Mouse (Mus musculus) forebrain, postnatal 0 days (tissue): ENCODE results near the gene Scn2b. TPM values are rescaled to one million over a fixed set of nuclear protein-coding genes. Genes with fewer than 3 reads are reported as not detected.

Experiments
- ATAC-seq: fragments of 200-750 bp; cut with Nextera tagmentation; 2 replicates; pipeline ENCODE4 v1.8.0; 2017; ENCODE audit warnings: mild to moderate bottlenecking, moderate library complexity
- DNase-seq: peaks from one replicate; pipeline ENCODE4 v3.0.0-alpha.2; 2015
- H3K27ac ChIP-seq: fragments of 300-500 bp; sonication (generic); 2 replicates; pipeline ENCODE4 v1.5.1; 2014; ENCODE audit warnings: low read depth, mild to moderate bottlenecking, antibody characterized with exemption, low read length, moderate library complexity, mixed read lengths
- H3K27me3 ChIP-seq: fragments of 300-500 bp; sonication (generic); 2 replicates; pipeline ENCODE4 v1.6.1; 2014; ENCODE audit warnings: mild to moderate bottlenecking, low read length, mixed read lengths; ENCODE audit not compliant: insufficient read depth
- H3K36me3 ChIP-seq: fragments of 300-500 bp; sonication (generic); 2 replicates; pipeline ENCODE4 v1.6.1; 2014; ENCODE audit warnings: mild to moderate bottlenecking, moderate library complexity; ENCODE audit not compliant: insufficient read depth
- H3K4me1 ChIP-seq: fragments of 300-500 bp; sonication (generic); 2 replicates; pipeline ENCODE4 v1.6.1; 2014; ENCODE audit warnings: antibody characterized with exemption; ENCODE audit not compliant: insufficient read depth
- H3K4me2 ChIP-seq: fragments of 300-500 bp; sonication (generic); 2 replicates; pipeline ENCODE4 v1.6.1; 2014; ENCODE audit warnings: low read depth, mild to moderate bottlenecking, moderate library complexity
- H3K4me3 ChIP-seq: fragments of 300-500 bp; sonication (generic); 2 replicates; pipeline ENCODE4 v1.5.1; 2014; ENCODE audit warnings: low read depth, low read length, mixed read lengths
- H3K9ac ChIP-seq: fragments of 300-500 bp; sonication (generic); 2 replicates; pipeline ENCODE4 v1.6.1; 2014; ENCODE audit warnings: mild to moderate bottlenecking
- H3K9me3 ChIP-seq: fragments of 300-500 bp; sonication (generic); 2 replicates; pipeline ENCODE4 v1.6.1; 2016; ENCODE audit warnings: low read length
- CTCF ChIP-seq: sonication (generic); IDR thresholded peaks from 2 replicates; pipeline ENCODE4 v1.5.1; 2016; ENCODE audit warnings: antibody characterized with exemption, control low read depth, low read depth
- WGBS: fragments of 180-500 bp; shearing (Covaris S2); extraction: QIAGEN DNeasy Blood & Tissue Kit; methylation state at CpG from one replicate; pipeline ENCODE4 v1.1.7; 2014; 5-methylcytosine and 5-hydroxymethylcytosine counted together
- polyA plus RNA-seq: library from polyadenylated mRNA; unstranded; fragments of >200 nt; fragmentation: Nextera tagmentation; extraction: Ambion mirVana; gene quantifications from 2 replicates; pipeline ENCODE4 v1.2.1, GENCODE M21; 2015
- total RNA-seq: library from RNA; depleted of rRNA; stranded (reverse); fragments of >200 nt; gene quantifications from 2 replicates; pipeline ENCODE4 v1.2.3, GENCODE M21; 2014; rRNA removed

The Scn2b gene
- total and polyA plus RNA-seq, 2 experiments from 2014 or later = 5.4 to 11.5 TPM

DNA sequence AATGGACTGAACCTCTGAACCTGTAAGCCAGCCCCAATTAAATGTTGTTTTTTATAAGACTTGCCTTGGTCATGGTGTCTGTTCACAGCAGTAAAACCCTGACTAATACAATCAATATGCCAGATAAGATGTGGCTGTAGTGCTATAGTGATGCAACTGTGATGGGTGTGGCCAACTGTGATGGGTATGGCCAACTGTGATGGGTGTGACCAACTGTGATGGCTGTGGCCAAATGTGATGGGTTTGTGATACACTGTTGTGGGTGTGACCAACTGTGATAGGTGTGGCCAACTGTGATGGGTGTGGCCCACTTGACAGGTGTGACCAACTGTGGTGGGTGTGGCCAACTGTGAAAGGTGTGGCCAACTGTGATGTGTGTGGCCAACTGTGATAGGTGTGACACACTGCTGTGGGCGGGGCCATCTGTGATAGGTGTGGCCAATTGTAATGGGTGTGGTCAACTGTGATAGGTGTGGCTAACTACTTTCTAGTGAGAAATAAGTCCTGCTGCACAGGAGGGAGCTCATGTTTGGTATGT lies 53.6 kb downstream of the Scn2b start:
- H3K9me3 ChIP-seq = no peaks in the 10 kb centered on the region
- no peaks in the 10 kb centered on the region for H3K36me3 ChIP-seq
- no peak overlapping the region for H3K27ac ChIP-seq
- WGBS = 86% methylated on average over 1 of the region's 1 CpGs
- no peaks in the 10 kb centered on the region for H3K27me3 ChIP-seq
- no peak overlapping the region for H3K9ac ChIP-seq
- no peak for DNase-seq
- no peaks in the 10 kb centered on the region for H3K4me1 ChIP-seq
- ATAC-seq = no peak
- H3K4me2 ChIP-seq = no peak overlapping the region
- TF ChIP-seq CTCF = no peak
- no peak overlapping the region for H3K4me3 ChIP-seq

DNA sequence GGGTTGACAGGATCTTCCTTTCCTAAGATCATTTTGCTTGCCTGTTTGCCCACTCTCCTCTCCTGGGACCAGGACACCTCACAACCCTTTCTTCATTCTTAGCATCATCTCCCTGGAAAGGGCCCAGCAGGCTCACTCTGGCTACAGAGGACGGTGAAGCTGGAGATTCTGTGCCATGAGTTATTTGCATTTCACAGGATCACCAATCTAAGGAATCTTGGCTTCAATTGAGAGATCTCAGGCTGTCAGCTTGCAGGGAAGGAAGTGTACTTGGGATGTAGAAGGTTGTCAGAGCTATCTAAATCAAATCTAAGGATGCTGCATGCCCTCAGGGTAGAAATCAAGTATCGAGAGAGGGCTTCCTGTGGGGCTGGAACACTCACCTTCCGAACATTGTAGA lies 55.9 kb downstream of the Scn2b start:
- Histone ChIP-seq H3K4me3 (no peak overlapping the region), H3K4me2 (no peak overlapping the region), H3K36me3 (no peaks in the 10 kb centered on the region), H3K27me3 (no peaks in the 10 kb centered on the region), H3K9me3 (no peaks in the 10 kb centered on the region), H3K4me1 (no peaks in the 10 kb centered on the region), H3K9ac (no peak overlapping the region), H3K27ac (no peak overlapping the region)
- 70% methylated on average over 3 of the region's 3 CpGs for WGBS
- no peak for TF ChIP-seq CTCF
- ATAC-seq (no peak), DNase-seq (no peak)

DNA sequence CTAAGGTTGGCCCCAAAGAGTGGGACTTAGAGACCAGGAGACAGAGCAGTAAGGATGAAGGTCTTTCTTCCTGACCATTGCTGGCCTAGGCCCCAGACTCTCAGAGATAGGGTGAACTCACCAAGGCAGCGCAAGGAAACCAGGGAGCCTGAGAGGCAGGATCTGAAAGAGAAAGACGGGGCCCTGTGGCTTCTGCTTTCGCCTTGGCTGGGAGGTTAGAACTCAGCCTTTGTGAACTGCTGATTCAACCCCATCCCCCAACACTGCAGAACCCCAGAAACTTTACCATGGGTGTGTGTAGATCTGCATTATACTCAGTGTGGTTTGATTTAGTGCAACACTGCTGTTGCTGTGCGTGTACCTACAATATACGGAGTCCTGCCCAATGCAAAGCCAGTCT lies 61.7 kb downstream of the Scn2b start:
- Histone ChIP-seq H3K4me3 (no peak overlapping the region), H3K4me2 (no peak overlapping the region), H3K4me1 (no peaks in the 10 kb centered on the region), H3K9ac (no peak overlapping the region), H3K36me3 (no peaks in the 10 kb centered on the region), H3K9me3 (no peaks in the 10 kb centered on the region), H3K27ac (no peak overlapping the region), H3K27me3 (no peaks in the 10 kb centered on the region)
- no peak for TF ChIP-seq CTCF
- 90% methylated on average over 5 of the region's 5 CpGs for WGBS
- no peak for ATAC-seq
- no peak for DNase-seq

Other genes with a start within 250 kb of the Scn2b start
- gene Kmt2a, start 236.5 kb upstream of the Scn2b start, total RNA-seq = 14.5 and 18.5 TPM in 2 replicates
- gene Kmt2a, start 236.5 kb upstream of the Scn2b start, polyA plus RNA-seq = 6.7 and 13.7 TPM in 2 replicates
- gene Atp5l, start 197.0 kb upstream of the Scn2b start, total RNA-seq = 216 and 362 TPM in 2 replicates
- gene Atp5l, start 197.0 kb upstream of the Scn2b start, polyA plus RNA-seq = 859 and 1,152 TPM in 2 replicates
- gene Ube4a, start 152.2 kb upstream of the Scn2b start, total RNA-seq = 40.9 and 51.5 TPM in 2 replicates
- 22.6 and 28.9 TPM in 2 replicates for gene Ube4a, start 152.2 kb upstream of the Scn2b start, polyA plus RNA-seq
- gene Cd3g, start 137.4 kb upstream of the Scn2b start, total RNA-seq = not detected in 2 replicates
- gene Cd3g, start 137.4 kb upstream of the Scn2b start, polyA plus RNA-seq = not detected in 2 replicates
- gene Cd3d, start 136.0 kb upstream of the Scn2b start, total RNA-seq = not detected in 2 replicates
- gene Cd3d, start 136.0 kb upstream of the Scn2b start, polyA plus RNA-seq = not detected in 2 replicates
- gene Cd3e, start 108.2 kb upstream of the Scn2b start, total RNA-seq = not detected in 2 replicates
- gene Cd3e, start 108.2 kb upstream of the Scn2b start, polyA plus RNA-seq = 0.19 TPM in 1 of 2 replicates, not detected in the other
- gene Mpzl2, start 78.0 kb upstream of the Scn2b start, total RNA-seq = 2.2 and 4.6 TPM in 2 replicates
- 2.0 and 2.3 TPM in 2 replicates for gene Mpzl2, start 78.0 kb upstream of the Scn2b start, polyA plus RNA-seq
- gene Mpzl3, start 62.6 kb upstream of the Scn2b start, total RNA-seq = 1.8 and 3.7 TPM in 2 replicates
- gene Mpzl3, start 62.6 kb upstream of the Scn2b start, polyA plus RNA-seq = 0.62 and 1.1 TPM in 2 replicates
- gene Jaml, start 38.6 kb upstream of the Scn2b start, total RNA-seq = 0.23 TPM in 1 of 2 replicates, not detected in the other
- gene Jaml, start 38.6 kb upstream of the Scn2b start, polyA plus RNA-seq = 0.16 and 0.19 TPM in 2 replicates
- gene Scn4b, start 20.6 kb downstream of the Scn2b start, total RNA-seq = 0.43 and 0.69 TPM in 2 replicates
- gene Scn4b, start 20.6 kb downstream of the Scn2b start, polyA plus RNA-seq = 0.36 and 0.59 TPM in 2 replicates
- 0.38 TPM in 1 of 2 replicates, not detected in the other for gene BC049352, start 64.2 kb downstream of the Scn2b start, total RNA-seq
- gene BC049352, start 64.2 kb downstream of the Scn2b start, polyA plus RNA-seq = 0.28 and 0.47 TPM in 2 replicates
- not detected in 2 replicates for gene Tmprss4, start 86.3 kb downstream of the Scn2b start, total RNA-seq
- gene Tmprss4, start 86.3 kb downstream of the Scn2b start, polyA plus RNA-seq = not detected in 2 replicates
- 1.4 and 1.6 TPM in 2 replicates for gene Il10ra, start 151.4 kb downstream of the Scn2b start, total RNA-seq
- gene Il10ra, start 151.4 kb downstream of the Scn2b start, polyA plus RNA-seq = 0.46 and 0.48 TPM in 2 replicates
- not detected in 2 replicates for gene Tmprss13, start 201.3 kb downstream of the Scn2b start, total RNA-seq
- 0.05 TPM in 1 of 2 replicates, not detected in the other for gene Tmprss13, start 201.3 kb downstream of the Scn2b start, polyA plus RNA-seq